Mouse (Mus musculus) urinary bladder, postnatal 25 days (tissue): Measurements from ENCODE around the gene Tent5b.

Experiments
- DNase-seq: peaks from one replicate; pipeline ENCODE4 v3.0.0; 2022; ENCODE audit warnings: low spot score

The Tent5b gene

DNA sequence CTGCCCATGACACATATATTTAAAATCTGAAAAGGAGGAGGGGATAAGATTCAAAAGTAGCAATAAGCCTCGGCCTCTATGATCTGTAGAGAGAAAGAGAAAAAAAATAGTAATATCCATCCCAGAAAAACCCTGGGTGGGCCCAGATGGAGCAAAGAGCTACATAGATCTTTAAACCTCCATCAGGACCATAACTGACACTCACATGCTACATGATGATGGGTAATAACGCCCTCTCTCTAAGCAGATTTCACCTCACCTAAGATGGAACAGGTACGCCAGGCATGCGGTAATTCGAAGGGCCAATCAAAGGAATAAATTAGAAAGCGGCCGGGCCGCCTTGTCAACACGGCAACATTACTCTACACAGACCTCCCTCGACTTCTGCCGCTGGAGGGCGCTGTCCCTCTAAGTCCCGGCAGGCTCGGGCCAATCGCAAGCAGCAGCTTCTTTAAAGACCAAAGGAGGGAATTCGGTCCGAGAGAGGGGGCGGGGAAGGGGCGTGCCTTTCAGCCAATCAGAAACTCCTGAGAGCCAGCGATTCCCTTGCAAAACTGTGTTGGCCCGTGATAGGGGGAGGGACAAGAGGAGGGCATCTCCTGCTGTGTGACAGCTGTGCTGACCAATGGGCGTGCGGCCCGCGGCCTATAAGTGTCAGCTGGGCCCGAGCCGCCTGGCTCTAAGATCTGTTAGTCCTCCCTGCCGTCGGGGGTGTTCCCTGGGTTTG lies at the start of gene Tent5b:
Gene Tent5b, plus strand, starts transcription at position 675 of the 727 bp plus-strand sequence.
- DNase-seq, result peak; percentile 99

GRCm38 (mm10) chr4:133431508-133431907 lies 48.4 kb upstream of the Tent5b start:
- DNase-seq, result no peak

GRCm38 (mm10) chr4:133432560-133433171 lies 47.3 kb upstream of the Tent5b start:
- no peak for DNase-seq

DNA sequence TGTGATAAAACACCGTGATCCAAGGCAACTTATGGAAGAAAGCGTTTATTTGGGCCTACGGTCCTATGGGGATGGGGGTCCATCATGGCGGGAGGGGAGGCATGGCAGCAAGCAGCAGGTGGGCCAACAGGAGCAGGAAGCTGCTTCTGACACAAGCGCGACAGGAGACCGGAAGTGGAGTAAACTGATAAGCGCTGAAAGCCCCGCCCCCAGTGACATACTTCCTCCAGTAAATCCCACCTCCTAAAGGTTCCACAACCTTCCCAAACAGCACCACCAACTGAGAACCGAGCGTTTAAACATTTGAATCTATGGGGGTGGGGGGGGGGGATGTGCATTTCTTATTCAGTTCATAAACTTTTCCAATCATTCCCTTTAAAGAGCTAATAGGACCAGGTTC lies 44.0 kb upstream of the Tent5b start:
- no peak for DNase-seq

DNA sequence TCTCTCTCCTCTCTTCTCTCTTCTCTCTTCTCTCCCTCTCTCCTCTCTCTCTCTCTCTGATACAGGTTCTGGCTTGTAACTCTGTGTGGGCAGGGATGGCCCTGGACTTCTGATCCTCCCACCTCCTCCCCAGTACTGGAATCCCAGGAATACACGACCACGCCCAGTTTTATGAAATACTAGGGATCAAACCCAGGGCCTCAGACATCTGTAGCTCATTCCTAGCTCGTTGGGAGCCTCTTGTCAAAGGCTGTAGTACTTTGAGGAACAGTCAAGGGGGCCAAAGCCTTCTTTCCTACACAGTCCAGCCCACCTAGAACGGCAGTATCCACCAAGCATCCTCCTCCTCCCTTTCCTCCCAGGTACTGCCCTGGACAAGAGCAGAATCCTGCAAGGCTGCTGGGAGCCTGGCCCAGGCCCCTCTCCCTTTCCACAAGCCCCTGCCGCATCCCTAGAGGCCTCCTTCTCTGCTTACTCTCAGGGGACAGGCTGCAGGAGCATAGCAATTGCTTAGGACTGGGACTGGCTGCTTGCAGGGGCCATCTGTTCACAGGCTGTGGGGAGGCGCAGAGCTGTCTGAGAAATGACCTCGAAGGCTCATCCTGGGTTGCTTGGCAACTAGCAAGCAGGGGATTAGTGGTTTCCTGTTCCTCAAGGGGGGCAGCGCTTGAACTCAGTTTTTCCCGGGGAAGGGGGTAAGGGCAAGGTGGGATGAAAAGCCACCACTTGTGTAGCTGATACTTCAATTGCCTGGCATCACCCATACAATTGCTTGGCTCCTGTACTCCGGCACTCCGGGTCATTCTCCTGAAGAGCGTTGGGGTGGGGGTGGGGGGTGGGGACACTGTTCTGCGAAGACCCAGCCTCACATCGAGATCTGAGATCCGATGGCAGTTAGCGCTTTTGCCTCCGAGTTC lies 40.2 kb upstream of the Tent5b start:
- DNase-seq, result no peak

DNA sequence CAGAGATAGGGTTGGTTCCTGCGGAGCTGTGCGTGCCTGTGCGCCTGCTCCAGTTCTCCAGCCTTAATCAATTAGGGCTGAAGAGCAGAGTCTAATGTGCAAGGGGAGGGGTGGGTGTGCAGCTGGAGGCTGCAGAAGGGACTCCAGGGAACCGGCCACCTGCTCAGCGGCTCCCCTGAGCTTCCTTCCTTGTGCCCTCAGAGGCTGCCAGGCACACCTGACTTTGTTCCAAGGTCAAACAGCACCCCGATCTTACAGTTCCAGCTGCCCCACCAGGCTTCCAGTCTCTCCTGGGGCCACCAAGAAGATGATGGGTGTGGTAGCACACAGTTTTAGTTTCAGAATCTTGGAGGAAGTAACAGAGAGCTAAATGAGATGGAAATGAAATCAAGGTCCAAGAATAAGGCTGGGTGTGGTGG lies 39.5 kb upstream of the Tent5b start:
- DNase-seq, result no peak

DNA sequence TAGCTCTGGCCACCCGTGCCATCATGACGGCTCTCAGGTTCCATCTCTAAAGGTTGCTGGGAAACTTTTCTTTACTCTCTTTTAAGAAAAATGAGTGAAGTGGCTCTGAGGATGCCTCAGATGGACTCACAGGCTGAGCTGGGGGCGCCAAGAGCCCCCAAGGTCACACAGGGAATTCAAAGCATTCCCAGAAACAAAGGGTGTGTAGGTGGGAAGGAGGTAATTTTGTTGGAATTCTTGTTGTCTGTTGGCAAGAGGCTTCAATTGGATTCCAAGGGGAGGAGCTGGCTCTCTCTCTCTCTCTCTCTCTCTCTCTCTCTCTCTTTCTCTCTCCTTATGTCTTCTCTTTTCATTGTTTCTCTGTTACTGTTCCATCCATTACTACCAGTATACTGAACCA lies 37.7 kb upstream of the Tent5b start:
- DNase-seq, result no peak

- no peak for DNase-seq
Observed at GRCm38 (mm10) chr4:133443085-133443484, 36.8 kb upstream of the Tent5b start.

DNA sequence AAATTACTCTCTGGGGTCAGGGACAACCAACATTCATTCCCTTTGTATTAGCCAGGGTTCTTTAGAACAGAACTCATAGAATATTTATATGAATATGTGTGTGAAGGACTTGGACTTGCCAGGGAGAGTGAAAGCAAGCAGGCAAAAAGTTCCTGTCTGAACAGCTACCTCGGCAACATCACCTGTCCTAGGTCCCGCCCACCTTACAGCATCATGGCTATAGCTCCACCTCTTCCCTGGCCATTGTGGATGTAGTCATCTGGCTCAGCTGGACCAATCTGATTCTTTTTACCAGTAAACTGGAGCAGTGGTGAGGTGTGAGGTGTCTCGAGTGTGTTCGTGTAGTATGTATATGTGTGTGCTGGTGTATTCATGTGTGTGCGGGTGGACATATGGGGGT lies 34.2 kb upstream of the Tent5b start:
- DNase-seq, result no peak

- no peak for DNase-seq
Observed at GRCm38 (mm10) chr4:133447366-133447765, 32.6 kb upstream of the Tent5b start.

DNA sequence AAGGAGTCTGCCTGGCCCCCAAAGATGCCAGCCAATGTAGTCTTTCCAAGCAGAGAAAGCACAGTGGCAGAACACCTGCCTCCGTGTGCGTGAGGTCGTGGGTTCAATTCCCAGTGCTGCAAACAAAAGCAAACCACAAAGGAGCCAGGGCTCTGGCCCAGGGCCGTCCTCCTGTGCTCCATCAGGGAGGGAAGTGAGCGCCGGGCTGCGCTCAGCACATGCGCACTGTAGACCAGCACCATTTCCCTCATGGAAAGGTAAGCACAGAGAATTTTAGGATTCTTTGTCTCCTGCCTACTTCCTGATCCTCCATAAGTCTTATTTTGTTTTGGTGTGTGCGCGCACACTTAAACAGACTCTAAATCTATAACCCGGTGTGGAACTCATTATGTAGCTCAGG lies 32.0 kb upstream of the Tent5b start:
- no peak for DNase-seq

GRCm38 (mm10) chr4:133448708-133449388 lies 31.1 kb upstream of the Tent5b start:
- no peak for DNase-seq

- peak; percentile 67 for DNase-seq
Observed at GRCm38 (mm10) chr4:133449726-133450125, 30.2 kb upstream of the Tent5b start.

- peak; percentile 89 for DNase-seq
Observed at GRCm38 (mm10) chr4:133451536-133451935, 28.4 kb upstream of the Tent5b start.

GRCm38 (mm10) chr4:133452433-133452832 lies 27.5 kb upstream of the Tent5b start:
- DNase-seq, result no peak

GRCm38 (mm10) chr4:133458044-133458443 lies 21.9 kb upstream of the Tent5b start:
- DNase-seq, result no peak

DNA sequence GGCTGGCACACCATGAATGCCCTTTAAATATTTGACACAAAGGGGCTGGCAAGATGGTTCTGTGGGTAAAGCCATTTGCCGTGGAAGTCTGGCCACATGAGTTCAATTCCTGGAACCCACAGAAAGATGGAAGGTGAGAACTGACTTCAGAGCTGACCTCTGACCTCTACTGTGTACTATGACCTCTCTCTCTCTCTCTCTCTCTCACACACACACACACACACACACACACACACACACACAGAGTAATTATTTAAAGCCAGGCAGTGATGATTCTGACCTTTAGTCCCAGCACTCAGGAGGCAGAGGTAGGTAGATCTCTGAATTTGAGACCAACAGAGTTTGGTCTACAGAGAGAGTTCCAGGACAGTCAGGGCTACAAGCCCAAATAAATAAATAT lies 19.9 kb upstream of the Tent5b start:
- no peak for DNase-seq

- no peak for DNase-seq
Observed at GRCm38 (mm10) chr4:133460796-133461325, 19.1 kb upstream of the Tent5b start.

DNA sequence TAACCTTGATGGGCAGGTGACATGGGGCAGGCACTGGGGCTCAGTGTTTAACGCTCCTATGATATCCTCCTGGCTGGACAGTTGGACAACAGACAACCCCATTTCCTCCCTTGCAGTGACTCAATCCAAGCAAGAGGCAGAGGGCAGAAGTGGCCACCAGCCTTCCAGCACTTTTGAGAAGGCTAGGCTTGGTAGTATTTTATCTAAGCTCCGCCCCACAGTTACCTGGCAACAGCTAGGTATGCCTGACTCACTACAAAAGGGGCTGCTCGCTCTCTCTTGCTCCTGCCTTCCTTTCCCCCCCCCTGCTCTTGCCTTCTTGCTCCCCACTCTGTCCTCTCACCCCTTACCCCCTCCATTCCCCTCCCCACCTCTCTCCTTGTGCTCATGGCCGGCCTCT lies 18.6 kb upstream of the Tent5b start:
- DNase-seq, result no peak

- DNase-seq, result no peak
Observed at GRCm38 (mm10) chr4:133463184-133463583, 16.7 kb upstream of the Tent5b start.

- DNase-seq, result peak; percentile 83
Observed at GRCm38 (mm10) chr4:133468080-133468479, 11.9 kb upstream of the Tent5b start.

DNA sequence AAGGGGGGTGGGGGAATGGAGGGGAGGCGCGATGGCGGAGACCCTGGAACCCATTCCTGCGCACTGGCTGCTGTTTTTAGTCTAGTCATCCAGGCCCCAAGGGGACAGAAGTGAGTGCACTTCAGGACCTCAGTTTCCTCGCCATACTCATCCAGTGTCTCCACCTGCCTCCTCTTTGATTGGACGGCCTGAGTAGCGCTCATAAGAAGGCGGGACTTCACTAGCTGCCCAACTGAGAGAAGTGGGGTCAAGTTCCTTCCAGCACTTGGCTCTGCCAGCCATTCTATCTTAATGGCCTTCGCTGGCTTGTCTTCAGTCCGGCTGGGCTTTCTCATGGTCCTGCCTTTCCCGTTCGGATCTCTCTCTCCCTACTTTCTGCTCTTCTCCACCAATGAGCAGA lies 10.8 kb upstream of the Tent5b start:
- no peak for DNase-seq
